Mouse (Mus musculus) ES-Bruce4 (cell line): ENCODE data around the gene Maml3. TPM values are rescaled to one million over a fixed set of nuclear protein-coding genes. Genes with fewer than 3 reads are reported as not detected.

Experiments
- H3K27ac ChIP-seq: 2 replicates; pipeline ENCODE4 v1.5.1; 2012; ENCODE audit warnings: low read length, inconsistent platforms; ENCODE audit not compliant: insufficient read depth
- H3K27me3 ChIP-seq: 2 replicates; pipeline ENCODE4 v1.6.1; 2012; ENCODE audit warnings: mild to moderate bottlenecking, low read length, inconsistent platforms; ENCODE audit not compliant: control insufficient read depth, poor library complexity, insufficient read depth, severe bottlenecking
- H3K36me3 ChIP-seq: 2 replicates; pipeline ENCODE4 v1.6.1; 2012; ENCODE audit warnings: inconsistent platforms, mild to moderate bottlenecking, low read length, moderate library complexity; ENCODE audit not compliant: control insufficient read depth, poor library complexity, insufficient read depth, severe bottlenecking
- H3K4me1 ChIP-seq: one replicate; pipeline ENCODE4 v1.8.1; 2011; ENCODE audit warnings: low read length; ENCODE audit not compliant: control insufficient read depth, insufficient read depth
- H3K4me3 ChIP-seq: 2 replicates; pipeline ENCODE4 v1.5.1; 2011; ENCODE audit warnings: low read depth, mild to moderate bottlenecking, low read length
- H3K9ac ChIP-seq: 2 replicates; pipeline ENCODE4 v1.6.1; 2012; ENCODE audit warnings: low read depth, mild to moderate bottlenecking, inconsistent platforms; ENCODE audit not compliant: poor library complexity, severe bottlenecking
- H3K9me3 ChIP-seq: replicated peaks from 2 replicates; pipeline ENCODE4 v1.6.1; 2012; ENCODE audit warnings: mild to moderate bottlenecking, low read length, inconsistent platforms; ENCODE audit not compliant: control insufficient read depth, poor library complexity, insufficient read depth, severe bottlenecking
- CTCF ChIP-seq: IDR thresholded peaks from one replicate; pipeline ENCODE4 v1.8.1; 2011; ENCODE audit warnings: low read depth, low read length
- EP300 ChIP-seq: IDR thresholded peaks from 2 replicates; pipeline ENCODE4 v1.6.1; 2011; ENCODE audit warnings: low read depth, low read length; ENCODE audit not compliant: insufficient read depth
- POLR2A ChIP-seq: IDR thresholded peaks from one replicate; pipeline ENCODE4 v1.8.1; 2011; ENCODE audit warnings: low read length; ENCODE audit not compliant: insufficient read depth
- polyA plus RNA-seq: library from polyadenylated mRNA; stranded (reverse); fragments of >200 nt; gene quantifications from 2 replicates; pipeline ENCODE4 v1.2.4, GENCODE M21; 2011; ENCODE audit warnings: low read depth; ENCODE audit not compliant: missing spikeins, insufficient read depth, insufficient read length

Gene Maml3
- polyA plus RNA-seq, 1 experiment: 5.7 TPM

DNA sequence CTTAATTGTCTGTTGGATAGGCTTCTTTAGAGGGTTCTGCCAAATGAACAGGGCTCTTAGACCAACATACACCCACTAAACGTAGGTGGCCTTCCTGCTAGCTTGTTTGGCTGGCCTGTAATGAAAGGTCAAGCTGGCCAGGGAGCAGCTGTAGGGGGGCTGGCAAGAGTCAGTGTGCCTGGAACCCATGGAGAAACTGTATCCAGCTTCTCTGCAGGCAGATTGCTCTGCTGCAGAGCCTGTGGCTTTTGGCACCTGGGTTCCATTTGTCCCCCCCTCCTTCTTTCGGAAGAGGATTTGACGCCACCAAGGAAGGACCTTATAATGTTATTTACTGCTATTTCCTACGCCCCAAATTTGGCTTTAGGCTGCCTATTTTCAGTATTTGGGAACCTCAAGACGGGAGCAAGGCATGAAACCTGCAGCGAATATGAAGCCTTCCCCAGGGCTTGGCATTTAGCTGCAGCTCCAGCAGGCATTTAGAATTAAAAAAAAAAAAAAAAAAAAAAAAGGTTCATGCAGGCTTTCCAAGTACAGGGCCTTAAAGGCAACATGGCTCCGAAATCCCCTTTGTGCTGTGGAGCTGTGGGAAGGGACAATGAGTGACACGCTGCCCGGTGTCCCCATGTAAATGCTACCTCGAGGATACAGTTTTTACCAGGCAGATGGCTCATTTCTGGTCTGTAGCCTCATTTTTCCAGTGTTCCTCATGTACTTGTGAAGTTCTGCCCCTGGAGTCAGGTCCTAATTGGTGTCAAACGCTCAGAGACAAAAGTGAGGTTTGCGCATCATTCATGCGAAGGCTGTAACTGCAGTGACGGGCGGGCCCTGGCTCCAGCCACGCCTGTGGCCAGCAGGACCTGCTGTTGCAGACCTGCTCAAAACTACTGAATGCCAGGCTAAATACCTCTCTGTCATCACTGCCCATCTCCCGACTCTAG lies 356.2 kb downstream of the Maml3 start:
- Histone ChIP-seq H3K36me3 (no peaks in the 10 kb centered on the region), H3K9ac (no peak overlapping the region), H3K9me3 (no peaks in the 10 kb centered on the region), H3K4me3 (no peak overlapping the region), H3K27me3 (no peaks in the 10 kb centered on the region), H3K4me1 (peaks cover 3% of the 10 kb centered on the region), H3K27ac (no peak overlapping the region)
- TF ChIP-seq EP300: no peak
- no peak for TF ChIP-seq CTCF
- no peak for TF ChIP-seq POLR2A

GRCm38 (mm10) chr3:51746816-51747215 lies 358.1 kb downstream of the Maml3 start:
- H3K27me3 ChIP-seq: no peaks in the 10 kb centered on the region
- no peak for TF ChIP-seq EP300
- H3K36me3 ChIP-seq: no peaks in the 10 kb centered on the region
- no peaks in the 10 kb centered on the region for H3K9me3 ChIP-seq
- no peak overlapping the region for H3K4me3 ChIP-seq
- no peak overlapping the region for H3K27ac ChIP-seq
- no peak overlapping the region for H3K9ac ChIP-seq
- peaks cover 3% of the 10 kb centered on the region for H3K4me1 ChIP-seq

- no peaks in the 10 kb centered on the region for H3K9me3 ChIP-seq
- no peak for TF ChIP-seq POLR2A
- no peak for TF ChIP-seq EP300
- TF ChIP-seq CTCF: no peak
- no peak overlapping the region for H3K4me3 ChIP-seq
- H3K9ac ChIP-seq: no peak overlapping the region
- peaks cover 3% of the 10 kb centered on the region for H3K4me1 ChIP-seq
- H3K36me3 ChIP-seq: no peaks in the 10 kb centered on the region
- no peak overlapping the region for H3K27ac ChIP-seq
- H3K27me3 ChIP-seq: no peaks in the 10 kb centered on the region
These were observed 359.7 kb downstream of the Maml3 start for GRCm38 (mm10) chr3:51745162-51745561.

GRCm38 (mm10) chr3:51744339-51744759 lies 360.5 kb downstream of the Maml3 start:
- Histone ChIP-seq H3K27ac (no peak overlapping the region), H3K36me3 (no peaks in the 10 kb centered on the region), H3K9ac (no peak overlapping the region), H3K4me3 (no peak overlapping the region), H3K4me1 (peaks cover 2% of the 10 kb centered on the region), H3K9me3 (no peaks in the 10 kb centered on the region), H3K27me3 (no peaks in the 10 kb centered on the region)
- TF ChIP-seq POLR2A: no peak

- H3K27me3 ChIP-seq: no peaks in the 10 kb centered on the region
- H3K4me1 ChIP-seq: no peaks in the 10 kb centered on the region
- no peak overlapping the region for H3K4me3 ChIP-seq
- no peak for TF ChIP-seq EP300
- TF ChIP-seq CTCF: no peak
- TF ChIP-seq POLR2A: no peak
- no peak overlapping the region for H3K27ac ChIP-seq
- no peaks in the 10 kb centered on the region for H3K36me3 ChIP-seq
- no peak overlapping the region for H3K9ac ChIP-seq
- no peaks in the 10 kb centered on the region for H3K9me3 ChIP-seq
These were observed 362.5 kb downstream of the Maml3 start for GRCm38 (mm10) chr3:51742405-51742804.

- Histone ChIP-seq H3K9me3 (no peaks in the 10 kb centered on the region), H3K36me3 (no peaks in the 10 kb centered on the region), H3K4me1 (no peaks in the 10 kb centered on the region), H3K27me3 (no peaks in the 10 kb centered on the region), H3K9ac (no peak overlapping the region), H3K27ac (no peak overlapping the region), H3K4me3 (no peak overlapping the region)
- TF ChIP-seq POLR2A (no peak), CTCF (no peak), EP300 (no peak)
These were observed 363.1 kb downstream of the Maml3 start for GRCm38 (mm10) chr3:51741824-51742223.
